Mouse (Mus musculus) gastrocnemius, adult 8-10 months (tissue): ENCODE results near the gene Ntm. TPM values are rescaled to one million over a fixed set of nuclear protein-coding genes. Genes with fewer than 3 reads are reported as not detected.
A peak's percentile ranks its signal among the peaks of the same experiment; 100 is the strongest.

Source experiments
- DNase-seq, 2 experiments: peaks; one replicate each; pipeline ENCODE4 v3.0.0; 2022; ENCODE audit warnings: low spot score in 2 of 2
- total RNA-seq, 4 experiments: library from RNA; stranded (reverse); gene quantifications; 2 replicates each; pipeline ENCODE4 v1.2.4; 2022

Ntm gene
- total RNA-seq, 4 experiments from 2014 or later: 0.46 to 0.92 (median 0.72) TPM

GRCm38 (mm10) chr9:29759940-29760339 lies 203.0 kb downstream of the Ntm start:
- no peak for DNase-seq

- DNase-seq: no peak
Observed at GRCm38 (mm10) chr9:29759060-29759459, 203.9 kb downstream of the Ntm start.

- no peak for DNase-seq
Observed at GRCm38 (mm10) chr9:29754374-29754773, 208.6 kb downstream of the Ntm start.

- no peak for DNase-seq
Observed at GRCm38 (mm10) chr9:29751396-29751795, 211.5 kb downstream of the Ntm start.

- DNase-seq: no peak
Observed at GRCm38 (mm10) chr9:29750371-29751014, 212.4 kb downstream of the Ntm start.

- no peak for DNase-seq
Observed at GRCm38 (mm10) chr9:29748070-29748469, 214.9 kb downstream of the Ntm start.

- DNase-seq: no peak
Observed at GRCm38 (mm10) chr9:29738835-29739526, 224.0 kb downstream of the Ntm start.

GRCm38 (mm10) chr9:29736031-29736430 lies 226.9 kb downstream of the Ntm start:
- no peak for DNase-seq

GRCm38 (mm10) chr9:29732895-29733294 lies 230.0 kb downstream of the Ntm start:
- DNase-seq: no peak

- DNase-seq: no peak
Observed at GRCm38 (mm10) chr9:29731672-29732071, 231.3 kb downstream of the Ntm start.

GRCm38 (mm10) chr9:29727540-29728432 lies 235.2 kb downstream of the Ntm start:
- no peak for DNase-seq

- no peak for DNase-seq
Observed at GRCm38 (mm10) chr9:29721461-29721860, 241.5 kb downstream of the Ntm start.

GRCm38 (mm10) chr9:29716795-29717194 lies 246.1 kb downstream of the Ntm start:
- no peak for DNase-seq

GRCm38 (mm10) chr9:29698276-29698675 lies 264.7 kb downstream of the Ntm start:
- DNase-seq: no peak

- no peak for DNase-seq
Observed at GRCm38 (mm10) chr9:29694151-29694550, 268.8 kb downstream of the Ntm start.

- DNase-seq: no peak
Observed at GRCm38 (mm10) chr9:29691186-29691855, 271.6 kb downstream of the Ntm start.

GRCm38 (mm10) chr9:29682224-29682623 lies 280.7 kb downstream of the Ntm start:
- DNase-seq: no peak

- DNase-seq: no peak
Observed at GRCm38 (mm10) chr9:29680677-29681076, 282.3 kb downstream of the Ntm start.

- DNase-seq: no peak
Observed at GRCm38 (mm10) chr9:29673911-29674310, 289.0 kb downstream of the Ntm start.

- no peak for DNase-seq
Observed at GRCm38 (mm10) chr9:29671861-29672260, 291.1 kb downstream of the Ntm start.

- peak in 1 of 2 experiments; percentile 22 for DNase-seq
Observed at GRCm38 (mm10) chr9:29663286-29663685, 299.7 kb downstream of the Ntm start.
